Mouse (Mus musculus): ENCODE measurements at regions not wholly inside any gene's neighbourhood (a gene's known extent, or its start where the extent isn't known, plus 50 kb on each side); places are given as distances from the start of the nearest gene placed in this dataset.

DNA sequence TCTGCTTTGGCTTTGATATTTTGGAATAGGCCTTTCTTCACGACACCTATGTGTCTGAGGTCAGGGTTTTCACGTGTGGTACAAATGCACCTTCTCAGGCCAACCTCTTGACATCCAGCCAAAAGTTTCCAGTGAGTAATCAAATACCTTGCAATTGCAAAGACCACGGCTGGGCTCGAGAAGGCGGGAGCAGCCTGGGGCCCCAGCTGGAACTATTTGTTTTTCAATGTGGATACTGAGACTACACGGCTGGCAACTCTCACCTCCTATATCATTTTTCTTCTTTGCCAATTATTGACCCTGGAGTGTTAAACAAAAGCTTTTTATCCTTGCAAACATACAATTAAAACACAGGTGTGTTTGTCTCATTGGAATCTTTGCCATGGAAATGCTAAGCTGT is 77.5 kb downstream of the Id4 start:
- TF ChIP-seq CTCF (IDR thresholded peaks at IDR 0.05; ENCODE audit: borderline replicate concordance, insufficient read depth, low read depth, low read length) = no peak
- TF ChIP-seq POLR2A (IDR thresholded peaks at IDR 0.05; ENCODE audit: borderline replicate concordance, insufficient read depth, low read length) = no peak

All from cerebellum, adult 2 months (tissue).